Mouse (Mus musculus) hindbrain, embryonic 12.5 days (tissue): ENCODE results near the gene Msx2. TPM values are rescaled to one million over a fixed set of nuclear protein-coding genes. Genes with fewer than 3 reads are reported as not detected.

Experiments
- ATAC-seq: fragments of 200-750 bp; cut with Nextera tagmentation; 2 replicates; pipeline ENCODE4 v1.8.0; 2017; ENCODE audit warnings: moderate TSS enrichment; ENCODE audit not compliant: low FRiP score
- H3K27ac ChIP-seq: fragments of 300-500 bp; sonication (generic); 2 replicates; pipeline ENCODE4 v1.5.1; 2016; ENCODE audit warnings: mild to moderate bottlenecking
- H3K27me3 ChIP-seq: fragments of 300-500 bp; sonication (generic); 2 replicates; pipeline ENCODE4 v1.6.1; 2016; ENCODE audit warnings: mild to moderate bottlenecking
- H3K36me3 ChIP-seq: fragments of 300-500 bp; sonication (generic); 2 replicates; pipeline ENCODE4 v1.6.1; 2016; ENCODE audit warnings: mild to moderate bottlenecking
- H3K4me1 ChIP-seq: fragments of 300-500 bp; sonication (generic); 2 replicates; pipeline ENCODE4 v1.6.1; 2016
- H3K4me2 ChIP-seq: fragments of 300-500 bp; sonication (generic); replicated peaks from 2 replicates; pipeline ENCODE4 v1.6.1; 2016; ENCODE audit warnings: mild to moderate bottlenecking
- H3K4me3 ChIP-seq: fragments of 300-500 bp; sonication (generic); 2 replicates; pipeline ENCODE4 v1.5.1; 2016; ENCODE audit warnings: mild to moderate bottlenecking
- H3K9ac ChIP-seq: fragments of 300-500 bp; sonication (generic); 2 replicates; pipeline ENCODE4 v1.6.1; 2016; ENCODE audit warnings: mild to moderate bottlenecking, moderate library complexity
- H3K9me3 ChIP-seq: fragments of 300-500 bp; sonication (generic); replicated peaks from 2 replicates; pipeline ENCODE4 v1.6.1; 2016; ENCODE audit warnings: mild to moderate bottlenecking
- WGBS: fragments of 180-500 bp; shearing (Covaris S2); methylation state at CpG from one replicate; pipeline ENCODE4 v1.1.7; 2016; 5-methylcytosine and 5-hydroxymethylcytosine counted together
- polyA plus RNA-seq: library from polyadenylated mRNA; unstranded; fragments of >200 nt; fragmentation: Nextera tagmentation; extraction: Ambion mirVana; gene quantifications from 2 replicates; pipeline ENCODE4 v1.2.1, GENCODE M21; 2016

Msx2 gene
- polyA plus RNA-seq, 1 experiment from 2014 or later: 60.3 TPM

DNA sequence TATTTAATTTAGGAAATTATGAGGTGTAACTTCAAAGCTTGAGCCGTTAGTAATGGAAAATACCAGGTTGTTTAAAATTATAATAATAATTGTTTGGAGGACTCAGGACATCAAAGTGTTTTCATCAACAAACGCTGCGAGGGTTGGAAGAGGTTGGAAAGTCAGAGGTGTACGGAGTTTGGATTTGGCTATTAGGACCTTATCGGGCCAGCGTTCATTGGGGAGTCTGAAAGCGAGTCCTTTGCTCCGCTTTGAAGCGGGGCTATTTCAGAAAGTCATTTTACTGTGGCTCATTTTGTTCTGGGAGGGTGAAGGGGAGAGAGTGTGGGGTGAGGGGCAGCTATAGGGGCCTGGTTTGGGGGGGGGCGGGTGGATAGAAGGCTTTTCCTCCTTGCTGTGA, 8.9 kb downstream of the Msx2 start:
- no peaks in the 10 kb centered on the region for H3K9me3 ChIP-seq
- no peaks in the 10 kb centered on the region for H3K36me3 ChIP-seq
- peak overlapping the region; percentile 43 for H3K4me2 ChIP-seq
- ATAC-seq: 0 out of 2 replicates have a peak, but pooled peaks have one; percentile 16
- H3K27me3 ChIP-seq: peaks cover 82% of the 10 kb centered on the region
- H3K4me3 ChIP-seq: 0 out of 2 replicates have a peak overlapping the region, but pooled peaks have one; percentile 2
- no peak overlapping the region for H3K9ac ChIP-seq
- WGBS: under 1% methylated on average over 10 of the region's 10 CpGs
- peak overlapping the region; percentile 71; the same call in 1 of the 2 replicates for H3K27ac ChIP-seq
- peaks cover 49% of the 10 kb centered on the region for H3K4me1 ChIP-seq

DNA sequence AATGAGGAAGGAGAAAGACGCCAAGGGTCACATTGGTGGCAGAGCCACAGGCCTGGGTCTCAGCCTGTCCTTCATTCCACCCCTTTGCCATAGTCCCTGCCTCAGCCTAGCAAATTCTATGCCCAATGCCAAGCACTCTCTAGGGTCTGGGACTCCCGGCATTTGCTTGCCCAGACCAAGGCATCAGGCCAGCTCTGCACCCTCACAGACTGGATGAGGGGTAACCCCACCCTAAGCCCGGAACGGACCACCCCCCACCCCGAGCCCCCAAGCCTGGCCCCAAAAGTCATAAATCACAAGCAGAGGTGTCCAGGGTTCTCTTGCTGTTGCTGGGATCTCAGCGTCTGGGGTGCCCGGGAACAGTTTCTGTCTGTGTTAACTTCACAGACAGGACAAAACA, 9.8 kb downstream of the Msx2 start:
- Histone ChIP-seq H3K9me3 (no peaks in the 10 kb centered on the region), H3K9ac (peak overlapping the region; percentile 57), H3K27me3 (peaks cover 75% of the 10 kb centered on the region), H3K4me1 (peaks cover 46% of the 10 kb centered on the region), H3K27ac (peak overlapping the region; percentile 73), H3K4me3 (peak overlapping the region; percentile 32), H3K36me3 (no peaks in the 10 kb centered on the region), H3K4me2 (peak overlapping the region; percentile 61)
- WGBS: 2% methylated on average over 7 of the region's 7 CpGs
- ATAC-seq: 0 out of 2 replicates have a peak, but pooled peaks have one; percentile 42

- H3K9ac ChIP-seq: peak overlapping the region; percentile 57
- peaks cover 73% of the 10 kb centered on the region for H3K27me3 ChIP-seq
- H3K4me3 ChIP-seq: peak overlapping the region; percentile 32
- WGBS: under 1% methylated on average over 15 of the region's 15 CpGs
- peak overlapping the region; percentile 61 for H3K4me2 ChIP-seq
- peaks cover 44% of the 10 kb centered on the region for H3K4me1 ChIP-seq
- peak; percentile 48 for ATAC-seq
- peak overlapping the region; percentile 64; the same call in 1 of the 2 replicates for H3K27ac ChIP-seq
- H3K36me3 ChIP-seq: no peaks in the 10 kb centered on the region
- H3K9me3 ChIP-seq: no peaks in the 10 kb centered on the region
Observed at GRCm38 (mm10) chr13:53462649-53462970, 10.3 kb downstream of the Msx2 start.

DNA sequence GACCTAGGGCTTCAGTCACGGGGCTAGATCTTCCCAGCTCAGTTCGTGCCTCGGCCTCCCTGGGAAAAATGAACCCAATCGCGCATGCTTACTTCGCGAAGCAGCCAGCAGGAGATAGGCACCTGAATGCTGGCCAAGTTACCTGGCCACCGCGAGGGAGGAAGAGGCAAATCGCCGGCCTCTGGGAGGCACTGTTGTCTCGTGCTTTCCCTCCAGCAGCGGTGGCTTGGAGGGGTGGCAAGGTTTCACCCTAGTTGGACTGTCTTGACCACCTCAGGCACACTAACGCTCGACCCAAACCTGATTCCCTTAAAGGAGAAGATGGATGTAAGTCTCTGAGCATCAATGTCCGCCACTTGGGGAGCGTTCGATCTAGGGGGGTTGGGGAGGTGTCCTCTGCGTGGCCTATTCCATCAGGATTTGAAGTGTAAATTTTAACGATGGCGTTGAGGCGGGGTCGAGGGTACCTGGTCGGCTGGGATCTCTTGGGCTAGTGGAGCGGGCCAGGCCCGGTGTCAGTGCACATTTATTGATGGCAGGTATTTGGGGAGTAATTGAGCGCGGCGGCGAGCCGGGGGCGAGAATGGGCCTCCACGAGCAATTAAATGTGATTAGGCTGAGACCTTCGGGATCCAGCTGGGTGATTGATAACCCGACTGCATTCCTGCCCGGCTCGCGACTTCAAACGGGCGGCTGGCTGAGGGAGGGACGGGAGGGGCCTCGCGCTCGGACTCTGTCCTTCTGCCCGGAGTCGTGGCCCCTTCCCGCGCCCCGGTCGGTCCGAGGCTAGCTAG, 10.8 kb downstream of the Msx2 start:
- under 1% methylated on average over 50 of the region's 51 CpGs for WGBS
- Histone ChIP-seq H3K27me3 (peaks cover 70% of the 10 kb centered on the region), H3K9ac (peak overlapping the region; percentile 57), H3K4me1 (peaks cover 44% of the 10 kb centered on the region), H3K4me2 (peak overlapping the region; percentile 61), H3K4me3 (peak overlapping the region; percentile 32), H3K27ac (peak overlapping the region; percentile 64; the same call in 1 of the 2 replicates), H3K9me3 (no peaks in the 10 kb centered on the region), H3K36me3 (no peaks in the 10 kb centered on the region)
- 0 out of 2 replicates have a peak, but pooled peaks have one; percentile 30 for ATAC-seq

GRCm38 (mm10) chr13:53461346-53461745, 11.5 kb downstream of the Msx2 start:
- Histone ChIP-seq H3K27me3 (peaks cover 63% of the 10 kb centered on the region), H3K4me1 (peaks cover 42% of the 10 kb centered on the region), H3K4me3 (no peak overlapping the region), H3K27ac (no peak overlapping the region), H3K9ac (no peak overlapping the region), H3K4me2 (no peak overlapping the region), H3K36me3 (no peaks in the 10 kb centered on the region), H3K9me3 (no peaks in the 10 kb centered on the region)
- no peak for ATAC-seq
- WGBS: 14% methylated on average over 2 of the region's 2 CpGs

- Histone ChIP-seq H3K27me3 (peaks cover 47% of the 10 kb centered on the region), H3K4me1 (peaks cover 33% of the 10 kb centered on the region), H3K27ac (no peak overlapping the region), H3K36me3 (no peaks in the 10 kb centered on the region), H3K4me2 (no peak overlapping the region), H3K9ac (no peak overlapping the region), H3K9me3 (no peaks in the 10 kb centered on the region), H3K4me3 (no peak overlapping the region)
- no peak for ATAC-seq
- 55% methylated on average over 4 of the region's 4 CpGs for WGBS
Observed at GRCm38 (mm10) chr13:53458766-53459165, 14.1 kb downstream of the Msx2 start.

GRCm38 (mm10) chr13:53454794-53455672, 17.8 kb downstream of the Msx2 start:
- Histone ChIP-seq H3K36me3 (no peaks in the 10 kb centered on the region), H3K27me3 (peaks cover 22% of the 10 kb centered on the region), H3K4me3 (peak overlapping the region; percentile 30), H3K4me1 (peaks cover 13% of the 10 kb centered on the region), H3K4me2 (peak overlapping the region; percentile 58), H3K9ac (peak overlapping the region; percentile 32), H3K27ac (peak overlapping the region; percentile 45), H3K9me3 (no peaks in the 10 kb centered on the region)
- ATAC-seq: peak; percentile 82
- WGBS: 3% methylated on average over 21 of the region's 21 CpGs

GRCm38 (mm10) chr13:53453927-53454326, 18.9 kb downstream of the Msx2 start:
- WGBS: 85% methylated on average over 3 of the region's 3 CpGs
- H3K27me3 ChIP-seq: peaks cover 15% of the 10 kb centered on the region
- ATAC-seq: no peak

DNA sequence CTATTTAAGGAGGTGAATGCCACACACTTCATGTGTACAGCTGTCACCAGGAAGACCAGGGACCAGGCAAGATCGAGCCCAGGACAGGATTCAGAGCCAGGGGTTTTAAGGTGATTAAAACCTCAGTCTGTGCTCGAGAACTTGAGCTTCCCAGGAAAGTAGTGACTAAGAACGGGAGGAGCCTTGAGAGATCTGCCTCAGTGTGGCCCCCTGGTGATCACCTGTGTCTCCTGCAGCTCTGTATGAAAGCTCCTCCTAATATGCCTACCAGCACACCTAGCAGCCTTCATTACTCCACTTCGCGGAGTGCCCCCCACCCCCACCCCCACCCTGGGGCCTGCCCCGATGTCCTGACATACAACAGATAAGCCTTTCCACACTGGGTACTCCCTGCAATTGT, 25.3 kb downstream of the Msx2 start:
- no peaks in the 10 kb centered on the region for H3K36me3 ChIP-seq
- no peaks in the 10 kb centered on the region for H3K9me3 ChIP-seq
- H3K4me1 ChIP-seq: 0 out of 2 replicates have a peak, but pooled peaks cover 1% of the 10 kb centered on the region
- H3K4me2 ChIP-seq: no peak overlapping the region
- 0 out of 2 replicates have a peak, but pooled peaks cover 5% of the 10 kb centered on the region for H3K27me3 ChIP-seq
- no peak overlapping the region for H3K9ac ChIP-seq
- 23% methylated on average over 6 of the region's 6 CpGs for WGBS
- H3K4me3 ChIP-seq: no peak overlapping the region
- H3K27ac ChIP-seq: no peak overlapping the region
- ATAC-seq: no peak

More at GRCm38 (mm10) chr13:53453927-53454326, 18.9 kb downstream of the Msx2 start:
- Histone ChIP-seq H3K4me1 (peaks cover 13% of the 10 kb centered on the region), H3K9me3 (no peaks in the 10 kb centered on the region), H3K4me3 (no peak overlapping the region), H3K27ac (no peak overlapping the region), H3K9ac (no peak overlapping the region), H3K36me3 (no peaks in the 10 kb centered on the region), H3K4me2 (no peak overlapping the region)

DNA sequence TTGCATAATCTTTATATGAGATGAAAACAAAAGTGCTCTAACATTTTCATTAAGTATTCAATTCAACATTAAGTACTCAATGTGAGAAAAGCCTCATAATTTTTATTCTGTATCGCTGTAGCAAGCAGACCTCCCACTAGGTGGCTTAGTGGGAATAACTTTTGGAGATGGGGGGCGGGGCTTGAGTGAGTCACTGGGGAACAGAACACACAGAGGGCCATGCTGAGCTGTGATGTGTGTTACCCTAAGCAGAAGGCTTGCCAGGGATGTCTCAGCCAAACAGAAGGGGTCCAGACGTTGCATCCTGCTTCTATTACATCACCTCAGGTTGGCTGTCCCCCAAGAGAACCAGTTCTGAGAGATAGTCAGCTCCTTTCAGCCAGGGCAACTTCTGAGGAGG, 29.3 kb downstream of the Msx2 start:
- WGBS: 45% methylated on average over 3 of the region's 3 CpGs
- ATAC-seq: no peak

GRCm38 (mm10) chr13:53442168-53442980, 30.5 kb downstream of the Msx2 start:
- Histone ChIP-seq H3K4me3 (no peak overlapping the region; the same call in 1 of the 2 replicates), H3K9ac (no peak overlapping the region), H3K9me3 (no peaks in the 10 kb centered on the region)

More for the DNA sequence above, 29.3 kb downstream of the Msx2 start:
- H3K27me3 ChIP-seq: no peaks in the 10 kb centered on the region
- no peak overlapping the region for H3K9ac ChIP-seq
- H3K27ac ChIP-seq: no peak overlapping the region
- no peak overlapping the region for H3K4me3 ChIP-seq
- H3K4me2 ChIP-seq: no peak overlapping the region
- 0 out of 2 replicates have a peak, but pooled peaks cover 4% of the 10 kb centered on the region for H3K4me1 ChIP-seq
- no peaks in the 10 kb centered on the region for H3K9me3 ChIP-seq
- H3K36me3 ChIP-seq: no peaks in the 10 kb centered on the region

More at GRCm38 (mm10) chr13:53442168-53442980, 30.5 kb downstream of the Msx2 start:
- ATAC-seq: no peak
- H3K36me3 ChIP-seq: no peaks in the 10 kb centered on the region
- H3K4me2 ChIP-seq: peak overlapping the region; percentile 42
- no peak overlapping the region for H3K27ac ChIP-seq
- 0 out of 2 replicates have a peak, but pooled peaks cover 4% of the 10 kb centered on the region for H3K4me1 ChIP-seq
- H3K27me3 ChIP-seq: no peaks in the 10 kb centered on the region
- WGBS: 36% methylated on average over 25 of the region's 25 CpGs
